Mouse (Mus musculus): ENCODE measurements around the gene Gm27179. TPM values are rescaled to one million over a fixed set of nuclear protein-coding genes. Genes with fewer than 3 reads are reported as not detected.
"Not testable (repeated sequence)": the region's sequence is repeated elsewhere in the genome, so short reads cannot be mapped to it uniquely, and the experiment has no call there.

Gm27179 gene
- total RNA-seq, 1 experiment from 2014 or later: not detected

- ATAC-seq (ENCODE audit: extremely low read depth, insufficient number of reproducible peaks, low FRiP score, poor library complexity, severe bottlenecking): peak; percentile 57; the same call in 1 of the 2 replicates
These were observed 26.7 kb downstream of the Gm27179 start for GRCm38 (mm10) chr14:69485466-69486135.

DNA sequence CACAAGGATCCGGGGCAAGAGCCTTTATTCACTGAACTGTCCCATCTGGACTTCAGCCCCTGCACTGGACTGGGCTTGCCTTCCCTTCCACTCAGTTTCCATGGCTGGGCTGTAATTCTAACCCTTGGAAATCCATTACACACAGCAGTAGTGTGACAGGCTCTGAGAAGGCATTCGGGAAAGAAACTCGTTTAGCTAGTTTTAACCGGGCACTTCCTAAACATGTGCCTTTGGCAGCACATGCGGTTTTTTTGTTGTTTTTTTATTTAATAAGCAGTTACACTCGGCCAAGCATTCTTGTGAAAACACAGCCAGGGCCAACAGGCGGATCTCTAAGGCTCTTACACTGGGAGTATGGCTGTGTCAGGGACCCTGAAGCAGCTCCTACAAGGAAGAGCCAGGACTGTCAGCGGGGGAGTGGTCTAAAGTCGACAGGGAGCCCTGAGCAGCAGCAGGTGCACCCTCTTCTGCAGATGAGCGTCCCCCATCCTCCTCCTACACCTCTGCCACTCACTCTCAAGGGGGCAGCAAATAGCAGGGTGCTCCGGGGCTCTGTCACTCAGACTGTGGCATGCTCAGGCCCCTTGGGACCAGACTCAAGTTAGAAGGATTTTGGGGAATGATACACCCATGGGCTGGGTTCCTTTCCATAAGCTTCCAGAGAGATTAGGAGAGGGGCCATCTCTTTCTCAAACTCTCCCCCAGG, 38.3 kb downstream of the Gm27179 start:
- peak; percentile 43; the same call in 1 of the 2 replicates for ATAC-seq (ENCODE audit: extremely low read depth, insufficient number of reproducible peaks, low FRiP score, poor library complexity, severe bottlenecking)

DNA sequence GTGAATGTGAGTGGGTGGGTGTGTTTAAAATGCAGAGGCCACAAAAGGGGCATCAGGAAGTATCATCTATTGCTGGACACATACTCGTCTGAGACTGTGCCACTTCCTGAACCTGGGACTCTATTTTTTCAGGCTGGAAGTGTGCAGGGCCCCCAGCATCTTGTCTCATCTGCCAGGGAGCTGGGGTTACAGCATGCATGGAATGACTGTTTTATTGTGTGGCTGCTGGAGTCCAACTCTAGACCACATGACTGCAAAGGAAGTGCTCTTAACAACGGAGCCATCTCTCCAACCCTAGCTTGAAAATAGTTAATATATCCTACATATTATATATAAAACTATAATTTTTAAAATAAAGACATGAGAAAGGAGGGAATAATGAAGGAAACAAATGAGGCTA, 39.0 kb downstream of the Gm27179 start:
- ATAC-seq (ENCODE audit: extremely low read depth, insufficient number of reproducible peaks, low FRiP score, poor library complexity, severe bottlenecking): not testable (repeated sequence)

DNA sequence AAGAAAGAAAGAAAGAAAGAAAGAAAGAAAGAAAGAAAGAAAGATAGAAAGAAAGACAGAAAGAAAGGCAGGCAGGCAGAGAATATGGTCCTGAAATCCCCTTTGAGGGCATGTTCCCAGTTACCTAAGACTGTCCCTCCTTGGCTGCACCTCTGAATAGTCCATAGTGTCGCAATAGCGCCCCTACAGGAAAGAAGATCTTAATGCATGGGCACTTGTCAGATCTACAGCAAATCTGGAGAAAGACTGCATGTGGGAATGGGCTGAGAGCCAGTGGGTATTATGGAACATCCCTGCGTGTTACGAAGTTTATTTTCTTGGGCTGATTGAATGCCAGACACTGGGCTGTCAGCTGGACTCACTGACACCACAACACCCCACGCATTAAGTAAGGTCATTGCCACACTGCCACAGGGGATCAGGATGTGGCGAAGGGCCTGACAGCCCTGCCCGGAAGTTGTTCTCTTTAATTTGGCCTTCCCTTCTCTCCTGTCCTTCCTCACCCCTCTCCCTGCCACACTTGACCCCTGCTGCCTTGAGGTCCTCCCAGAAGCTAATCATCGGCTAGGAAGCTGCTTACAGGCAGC, 42.1 kb downstream of the Gm27179 start:
- ATAC-seq (ENCODE audit: extremely low read depth, insufficient number of reproducible peaks, low FRiP score, poor library complexity, severe bottlenecking): 0 out of 2 replicates have a peak, but pooled peaks have one; percentile 22

DNA sequence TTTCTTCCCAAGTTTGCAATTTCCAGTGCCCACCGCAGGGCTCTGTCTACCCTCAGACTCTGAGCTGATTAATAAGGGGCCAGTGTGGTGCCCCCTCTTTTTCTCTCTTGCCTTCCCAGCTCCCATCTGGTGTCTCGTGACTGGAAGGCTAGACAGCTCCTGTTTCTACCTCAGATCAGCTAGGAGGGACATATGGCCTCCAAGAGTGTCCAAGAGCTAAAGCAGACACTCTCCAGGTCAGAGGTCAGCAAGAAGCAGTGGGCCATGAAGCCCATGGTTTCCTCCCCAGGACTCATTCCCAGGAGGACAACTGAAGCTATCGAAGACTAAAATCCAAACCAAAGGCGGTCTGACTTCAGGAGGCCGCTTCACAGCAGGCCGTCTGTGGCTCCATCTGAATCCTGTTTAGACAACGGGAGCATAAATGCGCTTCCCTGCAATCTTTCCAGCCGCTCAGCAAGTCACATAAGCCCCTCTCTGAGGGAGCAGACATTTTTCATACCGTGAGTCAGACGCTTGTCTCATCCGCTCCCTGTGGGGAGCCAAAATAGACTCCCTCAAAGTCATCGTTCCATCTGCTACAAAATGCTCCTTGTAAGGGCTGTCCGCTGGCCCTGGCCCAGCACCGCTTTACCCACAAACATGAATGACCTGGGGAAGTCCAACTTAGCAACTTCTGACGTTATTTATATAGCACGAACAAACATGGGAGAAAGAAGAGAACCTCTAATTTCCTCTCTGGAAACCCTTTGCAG, 44.6 kb downstream of the Gm27179 start:
- not testable (repeated sequence) for ATAC-seq (ENCODE audit: extremely low read depth, insufficient number of reproducible peaks, low FRiP score, poor library complexity, severe bottlenecking)

DNA sequence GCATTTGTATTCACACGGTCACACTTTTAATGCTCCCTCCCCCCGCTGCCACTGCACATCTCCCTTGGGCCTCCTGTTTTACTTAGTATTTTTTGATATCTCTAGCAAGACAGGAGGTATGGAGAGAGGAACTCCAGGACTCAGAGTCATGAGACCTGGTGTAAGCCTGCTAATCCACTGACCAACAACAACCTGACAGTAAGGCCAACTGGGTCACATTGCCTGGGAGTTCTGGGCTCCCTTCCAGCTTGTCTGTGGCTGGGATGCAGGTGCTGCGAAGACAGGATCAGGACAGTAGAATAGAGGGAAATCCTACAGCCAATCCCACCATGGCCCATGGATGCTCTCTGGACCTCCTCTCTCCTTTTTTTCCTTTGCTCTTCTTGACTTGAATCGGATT, 47.9 kb downstream of the Gm27179 start:
- not testable (repeated sequence) for ATAC-seq (ENCODE audit: extremely low read depth, insufficient number of reproducible peaks, low FRiP score, poor library complexity, severe bottlenecking)

Other genes starting within 250 kb of the Gm27179 start
- not detected in 2 replicates for gene Synb, start 218.2 kb downstream of the Gm27179 start, total RNA-seq (2017)
- gene Gm16867, start 9.2 kb downstream of the Gm27179 start, total RNA-seq (2017): 13.6 and 15.1 TPM in 2 replicates
- 8.6 and 8.8 TPM in 2 replicates for gene Entpd4b, start 42.9 kb upstream of the Gm27179 start, total RNA-seq (2017)

Data from neutrophil, adult 5-6 weeks (primary cell).